Mouse (Mus musculus) CH12.LX (cell line): ENCODE data around the gene Nexn. TPM values are rescaled to one million over a fixed set of nuclear protein-coding genes. Genes with fewer than 3 reads are reported as not detected.

Experiments
- DNase-seq: peaks from one replicate; pipeline ENCODE4 v3.0.0-alpha.2; 2013; ENCODE audit errors: extremely low read depth
- H3K27ac ChIP-seq: 2 replicates; pipeline ENCODE4 v1.5.1; 2012; ENCODE audit warnings: low read depth, mild to moderate bottlenecking, control low read depth, moderate library complexity; ENCODE audit not compliant: insufficient read depth
- H3K27me3 ChIP-seq: replicated peaks from 2 replicates; pipeline ENCODE3; 2012; ENCODE audit warnings: inconsistent platforms
- H3K36me3 ChIP-seq, 2 experiments: replicated peaks in 1 of 2; 2 replicates each; pipeline versions ENCODE3 to v1.6.1; 2012; ENCODE audit warnings: inconsistent platforms in 1 of 2, low read length in 1 of 2, mild to moderate bottlenecking in 1 of 2, mixed read lengths in 1 of 2, moderate library complexity in 1 of 2; ENCODE audit not compliant: control insufficient read depth in 1 of 2, insufficient read depth in 1 of 2
- H3K4me1 ChIP-seq, 2 experiments: 2 replicates each; pipeline ENCODE4 v1.6.1; 2012; ENCODE audit warnings: inconsistent platforms in 1 of 2, moderate library complexity in 1 of 2; ENCODE audit not compliant: insufficient read depth in 2 of 2, control insufficient read depth in 1 of 2
- H3K4me2 ChIP-seq: 2 replicates; pipeline ENCODE4 v1.6.1; 2012; ENCODE audit warnings: low read depth, mild to moderate bottlenecking, control low read depth; ENCODE audit not compliant: poor library complexity, insufficient read depth, severe bottlenecking
- H3K4me3 ChIP-seq, 3 experiments: fragments of 150-350 bp in 1 of 3; sonication (generic) in 1 of 3; replicated peaks in 1 of 3; 2 replicates each; pipeline versions ENCODE3 to v1.5.1; 2011 to 2012; ENCODE audit warnings: low read depth in 2 of 3, low read length in 2 of 3, mild to moderate bottlenecking in 2 of 3, moderate library complexity in 2 of 3, control low read depth in 1 of 3, improper control_type of control experiment in 1 of 3, inconsistent platforms in 1 of 3, mixed read lengths in 1 of 3; ENCODE audit not compliant: poor library complexity in 1 of 3
- H3K79me2 ChIP-seq: replicated peaks from 2 replicates; pipeline ENCODE4 v1.6.1; 2012; ENCODE audit warnings: mild to moderate bottlenecking, moderate library complexity; ENCODE audit not compliant: control insufficient read depth, poor library complexity, insufficient read depth, severe bottlenecking; ENCODE audit errors: extremely low read depth
- H3K9ac ChIP-seq: 2 replicates; pipeline ENCODE4 v1.6.1; 2012; ENCODE audit warnings: low read depth, mild to moderate bottlenecking, control low read depth, moderate library complexity; ENCODE audit not compliant: insufficient read depth
- H3K9me3 ChIP-seq: replicated peaks from 2 replicates; pipeline ENCODE3; 2012; ENCODE audit warnings: low read length, inconsistent platforms, mixed read lengths
- CHD1 ChIP-seq: IDR thresholded peaks from 2 replicates; pipeline ENCODE4 v1.6.1; 2012; ENCODE audit warnings: low read depth, low read length, improper control_type of control experiment, inconsistent platforms
- EP300 ChIP-seq: IDR thresholded peaks from 2 replicates; pipeline ENCODE4 v1.6.1; 2011; ENCODE audit warnings: low read length, improper control_type of control experiment
- ETS1 ChIP-seq: conservative IDR thresholded peaks from 2 replicates; pipeline ENCODE4 v1.6.1; 2012; ENCODE audit warnings: low read depth, mild to moderate bottlenecking, inconsistent platforms, low read length, improper control_type of control experiment, moderate library complexity
- GABPA ChIP-seq: IDR thresholded peaks from 2 replicates; pipeline ENCODE4 v1.6.1; 2012; ENCODE audit warnings: low read depth, low read length, improper control_type of control experiment, inconsistent platforms; ENCODE audit not compliant: insufficient replicate concordance
- HCFC1 ChIP-seq: IDR thresholded peaks from 2 replicates; pipeline ENCODE4 v1.6.1; 2012; ENCODE audit warnings: low read depth, mild to moderate bottlenecking, inconsistent platforms, low read length, improper control_type of control experiment
- IRF4 ChIP-seq: IDR thresholded peaks from 2 replicates; pipeline ENCODE4 v1.6.1; 2014; ENCODE audit warnings: low read depth, mild to moderate bottlenecking, inconsistent platforms, low read length, improper control_type of control experiment
- JUN ChIP-seq: IDR thresholded peaks from 2 replicates; pipeline ENCODE4 v1.6.1; 2011; ENCODE audit warnings: low read depth, mild to moderate bottlenecking, low read length, improper control_type of control experiment, moderate library complexity; ENCODE audit not compliant: insufficient read depth
- MAFK ChIP-seq: IDR thresholded peaks from 2 replicates; pipeline ENCODE4 v1.6.1; 2011; ENCODE audit warnings: low read length, improper control_type of control experiment; ENCODE audit not compliant: insufficient replicate concordance
- MAX ChIP-seq: IDR thresholded peaks from 2 replicates; pipeline ENCODE4 v1.6.1; 2011; ENCODE audit warnings: low read length, improper control_type of control experiment
- MEF2A ChIP-seq: IDR thresholded peaks from 2 replicates; pipeline ENCODE4 v1.6.1; 2014; ENCODE audit warnings: low read depth, mild to moderate bottlenecking, inconsistent platforms, low read length, improper control_type of control experiment, borderline replicate concordance
- MYC ChIP-seq: IDR thresholded peaks from 2 replicates; pipeline ENCODE4 v1.6.1; 2011; ENCODE audit warnings: low read depth, mild to moderate bottlenecking, improper control_type of control experiment, low read length
- NELFE ChIP-seq: IDR thresholded peaks from 2 replicates; pipeline ENCODE4 v1.6.1; 2011; ENCODE audit warnings: low read depth, low read length, improper control_type of control experiment
- NRF1 ChIP-seq: IDR thresholded peaks from 2 replicates; pipeline ENCODE4 v1.6.1; 2014; ENCODE audit warnings: low read depth, mild to moderate bottlenecking, inconsistent platforms, low read length, improper control_type of control experiment, moderate library complexity
- POLR2A ChIP-seq: IDR thresholded peaks from 2 replicates; pipeline ENCODE4 v1.6.1; 2011; ENCODE audit warnings: low read depth, mild to moderate bottlenecking, improper control_type of control experiment, low read length
- POLR2AphosphoS2 ChIP-seq: IDR thresholded peaks from 2 replicates; pipeline ENCODE4 v1.6.1; 2011; ENCODE audit warnings: low read depth, low read length, improper control_type of control experiment
- SIN3A ChIP-seq: IDR thresholded peaks from 2 replicates; pipeline ENCODE4 v1.6.1; 2012; ENCODE audit warnings: low read length, improper control_type of control experiment, inconsistent platforms
- SMC3 ChIP-seq: IDR thresholded peaks from 2 replicates; pipeline ENCODE4 v1.6.1; 2011; ENCODE audit warnings: low read depth, low read length, improper control_type of control experiment
- TCF12 ChIP-seq: IDR thresholded peaks from 2 replicates; pipeline ENCODE4 v1.6.1; 2014; ENCODE audit warnings: low read depth, mild to moderate bottlenecking, inconsistent platforms, low read length, improper control_type of control experiment
- USF1 ChIP-seq: IDR thresholded peaks from 2 replicates; pipeline ENCODE4 v1.6.1; 2014; ENCODE audit warnings: low read depth, mild to moderate bottlenecking, inconsistent platforms, low read length, improper control_type of control experiment
- dilution Hi-C: fragments of 300-500 bp; cut with MboI; formaldehyde crosslinking; loops from 2 replicates; pipeline ENCODE4 v1.14.3; 2020; ENCODE audit warnings: low sequenced_read_pairs; ENCODE audit not compliant: extremely low pct_unique_long_range_greater_than_20kb, extremely low pct_ligation_motif_present
- in situ Hi-C: fragments of 300-500 bp; cut with MboI; formaldehyde crosslinking; loops from 3 replicates; pipeline ENCODE4 v1.14.3; 2019; ENCODE audit warnings: low sequenced_read_pairs, low pct_ligation_motif_present, low pct_unique_long_range_greater_than_20kb, mixed read lengths
- polyA plus RNA-seq: library from polyadenylated mRNA; unstranded; fragments of >175 nt; gene quantifications from 2 replicates; pipeline ENCODE4 v1.2.1, GENCODE M21; 2012; ENCODE audit warnings: low read depth; ENCODE audit not compliant: insufficient read length
- total RNA-seq, 2 experiments: library from RNA; depleted of rRNA; stranded (reverse); fragments of 300-350 nt in 1 of 2; fragments of >200 nt in 1 of 2; gene quantifications; 2 replicates each; pipeline ENCODE4 v1.2.3; 2012 to 2014

Gene Nexn
- total and polyA plus RNA-seq, 3 experiments = 0.08 to 0.17 TPM; not detected in 1

DNA sequence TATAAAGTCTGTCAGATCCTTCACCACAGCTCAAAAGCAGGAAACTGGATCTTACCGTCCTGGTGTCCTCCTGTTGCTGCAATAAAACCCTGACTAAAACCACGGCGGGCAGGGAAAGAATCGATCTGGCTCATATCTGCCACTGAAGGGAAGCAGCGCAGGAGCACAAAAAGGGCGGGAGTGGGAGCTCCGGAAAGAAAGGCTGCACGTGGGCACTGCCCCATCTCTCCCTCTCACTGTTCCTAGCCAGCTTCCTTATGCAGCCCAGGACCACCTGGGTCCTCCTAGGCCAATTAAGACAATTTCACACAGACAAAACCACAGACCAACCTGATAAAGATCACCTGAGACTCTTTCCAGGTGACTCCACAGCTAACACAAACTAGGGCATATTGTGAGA is 4.7 kb downstream of the Nexn start:
- in situ Hi-C loops (loop anchor here (25.0 kb wide), 1 partner anchor 476 kb away; no protein-coding TSS in a partner anchor), dilution Hi-C loops (no loop called here)
- H3K4me3 ChIP-seq = no peak overlapping the region

DNA sequence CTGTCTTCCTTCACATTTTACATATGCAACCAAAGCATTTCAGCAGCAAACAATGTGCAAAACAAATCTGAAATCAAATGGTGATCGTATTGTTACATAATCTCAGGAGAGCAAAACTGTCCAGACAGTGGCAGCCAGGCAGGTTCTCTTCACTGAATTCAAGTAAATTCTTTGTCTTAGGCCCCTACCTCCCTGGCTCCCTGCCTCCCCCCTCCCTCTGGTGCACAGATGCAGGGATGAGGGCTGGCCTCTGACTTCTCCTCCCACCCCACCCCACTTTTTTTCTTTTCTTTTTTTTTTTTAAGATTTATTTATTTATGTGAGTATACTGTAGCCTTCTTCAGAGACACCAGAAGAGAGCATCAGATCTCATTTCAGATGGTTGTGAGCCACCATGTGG is 5.8 kb downstream of the Nexn start:
- H3K4me3 ChIP-seq = no peak overlapping the region
- H3K4me1 ChIP-seq = peaks cover 0 to 2% of the 10 kb centered on the region in 2 experiments; a peak in 1 of 4 replicates
- dilution Hi-C loops = no loop called here
- H3K27me3 ChIP-seq = no peaks in the 10 kb centered on the region
- no peak overlapping the region for H3K4me2 ChIP-seq
- no peak for TF ChIP-seq SIN3A
- TF ChIP-seq MAFK = no peak
- TF ChIP-seq POLR2A = no peak
- TF ChIP-seq NRF1 = no peak
- no peak for TF ChIP-seq GABPA
- no peak for TF ChIP-seq EP300
- no peak for TF ChIP-seq CHD1
- TF ChIP-seq SMC3 = no peak
- TF ChIP-seq IRF4 = no peak
- TF ChIP-seq MEF2A = no peak
- TF ChIP-seq USF1 = no peak
- no peak for TF ChIP-seq TCF12
- no peak for TF ChIP-seq HCFC1
- no peak for TF ChIP-seq POLR2AphosphoS2
- H3K9me3 ChIP-seq = no peaks in the 10 kb centered on the region
- H3K36me3 ChIP-seq = no peaks in the 10 kb centered on the region
- in situ Hi-C loops = loop anchor here (25.0 kb wide), 1 partner anchor 477 kb away; no protein-coding TSS in a partner anchor
- no peak overlapping the region for H3K27ac ChIP-seq
- no peak overlapping the region for H3K9ac ChIP-seq
- DNase-seq = no peak
- no peaks in the 10 kb centered on the region for H3K79me2 ChIP-seq

More for the DNA sequence above, 4.7 kb downstream of the Nexn start:
- Histone ChIP-seq H3K27ac (no peak overlapping the region), H3K27me3 (no peaks in the 10 kb centered on the region), H3K9me3 (no peaks in the 10 kb centered on the region), H3K79me2 (no peaks in the 10 kb centered on the region), H3K4me1 (peaks cover 0 to 2% of the 10 kb centered on the region in 2 experiments; a peak in 1 of 4 replicates)
- DNase-seq = no peak
- TF ChIP-seq JUN = no peak
- no peak for TF ChIP-seq MYC
- no peak for TF ChIP-seq MAX
- TF ChIP-seq GABPA = no peak
- TF ChIP-seq POLR2AphosphoS2 = no peak
- no peak for TF ChIP-seq HCFC1
- no peak for TF ChIP-seq MEF2A
- no peak for TF ChIP-seq SIN3A
- TF ChIP-seq MAFK = no peak
- no peak for TF ChIP-seq ETS1
- TF ChIP-seq NELFE = no peak
- TF ChIP-seq, all 38 proteins: peak for 0
- Histone ChIP-seq H3K9ac (no peak overlapping the region), H3K4me2 (no peak overlapping the region), H3K36me3 (no peaks in the 10 kb centered on the region)
